Mouse (Mus musculus): ENCODE measurements at regions not wholly inside any gene's neighbourhood (a gene's known extent, or its start where the extent isn't known, plus 50 kb on each side); places are given as distances from the start of the nearest gene placed in this dataset.

DNA sequence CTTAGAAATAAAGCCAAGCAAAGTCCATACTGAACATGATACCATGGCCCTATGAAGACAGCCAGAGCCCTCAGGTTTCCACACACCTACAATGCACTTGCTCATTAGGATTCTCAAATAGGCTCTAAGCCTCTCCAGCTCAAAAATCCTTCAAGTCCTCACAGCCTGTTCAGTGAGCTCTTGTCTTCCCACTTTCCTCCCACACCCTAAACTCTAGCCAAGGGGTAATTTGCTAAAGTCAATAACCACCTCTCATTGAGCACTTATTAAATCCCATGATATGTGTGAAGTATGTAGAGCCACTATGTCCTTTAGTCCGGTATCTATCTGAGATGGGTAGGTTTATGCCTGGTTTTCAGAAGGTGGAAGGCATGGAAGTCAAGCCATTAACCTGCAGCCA, 148.3 kb downstream of the Ly86 start:
- TF ChIP-seq EP300 (optimal IDR thresholded peaks at IDR 0.05) (no peak), CTCF (IDR thresholded peaks at IDR 0.05; ENCODE audit: low read depth) (no peak)

Measured in stomach, postnatal 0 days (tissue).